Mouse (Mus musculus) liver (tissue): Measurements from ENCODE around the gene Zscan4-ps3.
"Not testable (repeated sequence)": the region's sequence is repeated elsewhere in the genome, so short reads cannot be mapped to it uniquely, and the experiment has no call there.

ENCODE experiments used
- DNase-seq: peaks from one replicate; pipeline ENCODE4 v3.0.0-alpha.2; 2020; ENCODE audit warnings: mixed read lengths

Gene Zscan4-ps3

GRCm38 (mm10) chr7:11609008-11609407 is at the start of gene Zscan4-ps3:
Gene Zscan4-ps3, plus strand, starts transcription at chr7:11609308.
- not testable (repeated sequence) for DNase-seq

- DNase-seq: peak; percentile 10
Observed at GRCm38 (mm10) chr7:11617082-11617481, 8.0 kb downstream of the Zscan4-ps3 start.
